Mouse (Mus musculus) lung, adult 2 months (tissue): ENCODE measurements around the gene Frat2.

Experiments
- CTCF ChIP-seq: fragments of 200-500 bp; IDR thresholded peaks from 2 replicates; pipeline ENCODE4 v1.5.1; 2011; ENCODE audit warnings: mild to moderate bottlenecking, low read length, control low read depth; ENCODE audit not compliant: insufficient read depth
- POLR2A ChIP-seq: fragments of 200-500 bp; IDR thresholded peaks from 2 replicates; pipeline ENCODE4 v1.6.1; 2011; ENCODE audit warnings: low read depth, mild to moderate bottlenecking, control low read depth, low read length, borderline replicate concordance; ENCODE audit errors: extremely low read depth

- no peak for TF ChIP-seq CTCF
- TF ChIP-seq POLR2A, result no peak
These were observed 11.2 kb downstream of the Frat2 start for GRCm38 (mm10) chr19:41836719-41837118.
